Mouse (Mus musculus) cerebellum, postnatal 10 days (tissue): ENCODE data around the gene Mapkap1.
A peak's percentile ranks its signal among the peaks of the same experiment; 100 is the strongest.
"Not testable (repeated sequence)": the region's sequence is repeated elsewhere in the genome, so short reads cannot be mapped to it uniquely, and the experiment has no call there.

Experiments
- DNase-seq, 2 experiments: peaks; one replicate each; pipeline ENCODE4 v3.0.0; 2021; ENCODE audit warnings: mixed read lengths in 2 of 2

Mapkap1 gene

GRCm38 (mm10) chr2:34432887-34433286, 26.3 kb downstream of the Mapkap1 start:
- DNase-seq, result not testable (repeated sequence)

GRCm38 (mm10) chr2:34436321-34436720, 29.8 kb downstream of the Mapkap1 start:
- DNase-seq, result no peak

- no peak for DNase-seq
Measured at GRCm38 (mm10) chr2:34448756-34449155, 42.2 kb downstream of the Mapkap1 start.

GRCm38 (mm10) chr2:34462490-34462889, 55.9 kb downstream of the Mapkap1 start:
- no peak for DNase-seq

GRCm38 (mm10) chr2:34468559-34469141, 62.1 kb downstream of the Mapkap1 start:
- DNase-seq, result no peak

- DNase-seq, result no peak
Measured at GRCm38 (mm10) chr2:34469324-34469723, 62.8 kb downstream of the Mapkap1 start.

GRCm38 (mm10) chr2:34473775-34474174, 67.2 kb downstream of the Mapkap1 start:
- peak; percentile 69 to 75 for DNase-seq

- no peak for DNase-seq
Measured at GRCm38 (mm10) chr2:34481401-34481800, 74.8 kb downstream of the Mapkap1 start.

- no peak for DNase-seq
Measured at GRCm38 (mm10) chr2:34482102-34482501, 75.5 kb downstream of the Mapkap1 start.

- DNase-seq, result peak; percentile 42
Measured at GRCm38 (mm10) chr2:34482531-34482930, 76.0 kb downstream of the Mapkap1 start.

- peak; percentile 36 to 49 for DNase-seq
Measured at GRCm38 (mm10) chr2:34487281-34487680, 80.7 kb downstream of the Mapkap1 start.

GRCm38 (mm10) chr2:34503975-34504730, 97.6 kb downstream of the Mapkap1 start:
- no peak for DNase-seq

- not testable (repeated sequence) for DNase-seq
Measured at GRCm38 (mm10) chr2:34506162-34506561, 99.6 kb downstream of the Mapkap1 start.

GRCm38 (mm10) chr2:34509856-34510255, 103.3 kb downstream of the Mapkap1 start:
- no peak for DNase-seq

- no peak for DNase-seq
Measured at GRCm38 (mm10) chr2:34515263-34515662, 108.7 kb downstream of the Mapkap1 start.

- no peak for DNase-seq
Measured at GRCm38 (mm10) chr2:34518083-34518482, 111.5 kb downstream of the Mapkap1 start.

GRCm38 (mm10) chr2:34518526-34518925, 112.0 kb downstream of the Mapkap1 start:
- DNase-seq, result no peak

GRCm38 (mm10) chr2:34519525-34519924, 113.0 kb downstream of the Mapkap1 start:
- DNase-seq, result peak; percentile 46 to 53

GRCm38 (mm10) chr2:34521384-34521783, 114.8 kb downstream of the Mapkap1 start:
- no peak for DNase-seq

- DNase-seq, result peak; percentile 83
Measured at GRCm38 (mm10) chr2:34526527-34527371, 120.2 kb downstream of the Mapkap1 start.

- no peak for DNase-seq
Measured at GRCm38 (mm10) chr2:34528491-34528890, 121.9 kb downstream of the Mapkap1 start.

- DNase-seq, result peak; percentile 60 to 66
Measured at GRCm38 (mm10) chr2:34530042-34530441, 123.5 kb downstream of the Mapkap1 start.

GRCm38 (mm10) chr2:34531801-34532298, 125.3 kb downstream of the Mapkap1 start:
- peak; percentile 63 to 78 for DNase-seq
